Mouse (Mus musculus): ENCODE measurements around the gene Plagl2. TPM values are rescaled to one million over a fixed set of nuclear protein-coding genes. Genes with fewer than 3 reads are reported as not detected.

Gene Plagl2
- polyA plus RNA-seq, 1 experiment from 2014 or later: 20.4 TPM

GRCm38 (mm10) chr2:153263053-153263452, 21.8 kb upstream of the Plagl2 start:
- Histone ChIP-seq H3K27me3 (no peaks in the 10 kb centered on the region), H3K4me2 (replicated peaks) (no peak overlapping the region), H3K27ac (replicated peaks) (no peak overlapping the region), H3K9me3 (no peaks in the 10 kb centered on the region), H3K4me3 (no peak overlapping the region), H3K9ac (replicated peaks) (no peak overlapping the region), H3K36me3 (peaks cover 67% of the 10 kb centered on the region), H3K4me1 (no peaks in the 10 kb centered on the region)
- WGBS: 93% methylated on average over 7 of the region's 7 CpGs
- ATAC-seq (ENCODE audit: low FRiP score, low read depth): no peak

DNA sequence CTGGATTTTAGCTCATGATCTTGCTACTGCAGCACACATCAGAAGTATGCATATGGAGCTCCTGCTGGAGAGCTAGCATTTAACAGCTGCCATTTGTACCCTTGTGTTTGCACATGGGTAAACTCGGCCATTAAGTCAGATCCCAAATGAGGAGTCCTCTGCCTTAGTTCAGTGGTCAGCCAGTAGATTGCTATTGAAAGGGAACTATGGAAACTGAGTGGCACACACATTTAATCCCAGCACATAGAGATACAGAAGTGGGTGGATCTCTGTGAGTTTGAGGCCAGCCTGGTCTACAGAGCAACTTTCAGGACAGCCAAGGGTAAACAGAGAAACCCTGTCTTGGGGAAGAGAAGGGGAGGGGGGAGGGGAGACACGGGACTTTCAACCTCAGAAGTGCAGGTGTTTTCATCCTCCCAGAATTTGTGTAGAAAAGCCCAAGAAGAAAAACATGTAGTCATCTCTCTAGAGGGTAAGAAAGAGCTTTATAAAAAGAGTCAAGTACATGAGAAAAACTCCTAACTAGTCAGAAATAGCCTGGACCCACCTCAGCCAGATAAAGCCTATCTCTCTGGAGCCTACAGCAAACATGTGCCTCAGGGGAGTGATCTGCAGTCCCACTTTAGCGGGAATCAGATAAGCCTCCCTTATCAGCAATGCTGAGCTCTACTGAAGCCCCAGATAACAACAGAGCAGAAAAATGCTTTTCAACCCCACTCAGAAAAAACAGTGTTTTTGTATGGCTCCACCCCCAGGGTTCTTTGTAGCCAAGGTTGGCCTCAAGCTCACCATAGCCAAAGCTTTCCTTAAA, 18.8 kb upstream of the Plagl2 start:
- no peaks in the 10 kb centered on the region for H3K27me3 ChIP-seq
- H3K9me3 ChIP-seq: no peaks in the 10 kb centered on the region
- H3K36me3 ChIP-seq: peaks cover 47% of the 10 kb centered on the region
- no peak overlapping the region for H3K4me2 ChIP-seq (replicated peaks)
- H3K27ac ChIP-seq (replicated peaks): no peak overlapping the region
- WGBS: 73% methylated on average over 3 of the region's 3 CpGs
- no peak for ATAC-seq (ENCODE audit: low FRiP score, low read depth)
- H3K4me1 ChIP-seq: no peaks in the 10 kb centered on the region
- H3K4me3 ChIP-seq: no peak overlapping the region
- no peak overlapping the region for H3K9ac ChIP-seq (replicated peaks)

DNA sequence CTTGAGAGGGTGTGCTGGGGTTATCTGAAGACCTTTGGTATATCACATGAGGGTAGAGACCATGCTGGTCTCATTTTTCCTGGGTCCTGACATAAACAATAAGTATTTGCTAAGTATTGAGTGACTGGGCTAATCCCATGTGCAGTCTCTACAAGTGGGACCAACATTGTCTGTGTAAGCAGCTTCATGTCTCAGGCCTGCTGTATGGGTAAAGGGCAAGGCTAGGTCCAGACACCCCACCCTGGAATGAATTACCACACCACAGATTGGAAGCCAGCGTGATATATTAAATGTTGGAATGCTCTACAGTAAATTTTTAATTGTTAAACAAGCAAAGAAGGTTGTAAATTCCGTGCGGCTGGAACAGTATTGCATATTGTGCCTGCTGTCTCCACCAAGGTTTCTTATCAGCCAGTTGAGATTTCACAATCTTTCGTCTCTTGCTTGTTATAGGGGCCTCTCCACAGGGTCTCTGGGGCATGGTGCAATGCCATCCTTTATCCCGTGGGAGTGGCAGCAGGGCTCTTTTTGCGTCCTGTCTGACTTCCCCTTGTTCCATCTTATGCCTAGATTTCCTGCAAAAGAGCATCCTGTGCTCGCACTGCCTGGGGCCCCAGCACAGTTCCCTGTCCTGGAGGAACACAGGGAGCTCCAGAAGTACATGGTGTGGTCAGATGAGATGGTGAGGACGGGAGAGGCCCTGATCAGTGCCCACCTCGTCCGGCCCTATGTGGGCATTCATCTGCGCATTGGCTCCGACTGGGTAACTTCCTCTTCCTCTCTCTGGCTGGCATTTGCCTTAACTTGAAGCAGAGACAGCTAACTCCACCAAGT, 18.0 kb upstream of the Plagl2 start:
- 85% methylated on average over 12 of the region's 12 CpGs for WGBS
- H3K4me3 ChIP-seq: no peak overlapping the region
- peaks cover 40% of the 10 kb centered on the region for H3K36me3 ChIP-seq
- no peaks in the 10 kb centered on the region for H3K27me3 ChIP-seq
- H3K4me1 ChIP-seq: no peaks in the 10 kb centered on the region
- H3K27ac ChIP-seq (replicated peaks): no peak overlapping the region
- no peak overlapping the region for H3K4me2 ChIP-seq (replicated peaks)
- H3K9ac ChIP-seq (replicated peaks): no peak overlapping the region
- no peak for ATAC-seq (ENCODE audit: low FRiP score, low read depth)
- no peaks in the 10 kb centered on the region for H3K9me3 ChIP-seq

DNA sequence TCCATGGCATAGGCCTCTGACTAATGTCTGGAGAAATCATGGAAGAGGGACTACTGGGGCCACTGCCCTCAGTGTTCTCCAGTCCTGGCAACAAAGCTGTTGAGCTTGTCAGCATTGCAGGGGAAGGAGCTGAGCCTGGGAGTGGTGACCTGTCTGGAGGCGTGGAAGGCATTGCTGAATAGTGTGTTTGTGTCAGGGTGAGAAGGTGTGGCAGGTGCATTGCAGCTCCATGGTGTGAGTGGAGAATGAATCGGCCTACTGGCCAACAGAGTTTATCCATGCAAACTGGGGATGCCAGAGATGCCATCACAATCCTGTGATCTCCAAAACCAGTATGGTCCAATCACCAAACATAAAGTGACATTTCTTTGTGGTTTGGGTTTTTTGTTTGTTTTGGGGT, 15.4 kb upstream of the Plagl2 start:
- H3K27me3 ChIP-seq: no peaks in the 10 kb centered on the region
- H3K9me3 ChIP-seq: no peaks in the 10 kb centered on the region
- WGBS: 80% methylated on average over 2 of the region's 2 CpGs
- no peak for ATAC-seq (ENCODE audit: low FRiP score, low read depth)
- H3K27ac ChIP-seq (replicated peaks): no peak overlapping the region
- no peak overlapping the region for H3K4me3 ChIP-seq
- peaks cover 37% of the 10 kb centered on the region for H3K36me3 ChIP-seq
- no peak overlapping the region for H3K9ac ChIP-seq (replicated peaks)
- H3K4me2 ChIP-seq (replicated peaks): no peak overlapping the region
- no peaks in the 10 kb centered on the region for H3K4me1 ChIP-seq

DNA sequence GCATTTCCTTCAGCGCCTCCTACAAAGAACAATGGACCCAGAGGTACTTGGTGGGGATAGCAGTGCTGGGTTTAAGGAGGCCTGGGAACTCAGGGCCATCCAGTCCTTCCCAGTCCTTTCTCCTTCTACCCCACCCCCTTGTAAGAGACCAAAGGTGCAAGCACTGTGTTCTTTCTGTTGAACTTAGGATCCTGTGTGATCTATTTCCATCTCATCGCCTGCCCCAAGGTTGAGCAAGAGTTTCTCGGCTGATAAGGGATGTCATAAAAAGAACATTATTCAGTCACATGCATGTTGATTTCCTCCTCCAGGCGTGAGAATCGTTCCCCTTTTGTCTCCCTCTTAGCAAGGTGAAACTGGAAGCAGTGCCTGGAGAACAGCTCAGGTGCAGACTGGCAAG, 8.5 kb upstream of the Plagl2 start:
- Histone ChIP-seq H3K4me3 (no peak overlapping the region), H3K4me2 (replicated peaks) (no peak overlapping the region), H3K9me3 (no peaks in the 10 kb centered on the region), H3K9ac (replicated peaks) (no peak overlapping the region), H3K4me1 (no peaks in the 10 kb centered on the region), H3K36me3 (peaks cover 54% of the 10 kb centered on the region), H3K27me3 (no peaks in the 10 kb centered on the region), H3K27ac (replicated peaks) (no peak overlapping the region)
- WGBS: 91% methylated on average over 5 of the region's 5 CpGs
- ATAC-seq (ENCODE audit: low FRiP score, low read depth): no peak

DNA sequence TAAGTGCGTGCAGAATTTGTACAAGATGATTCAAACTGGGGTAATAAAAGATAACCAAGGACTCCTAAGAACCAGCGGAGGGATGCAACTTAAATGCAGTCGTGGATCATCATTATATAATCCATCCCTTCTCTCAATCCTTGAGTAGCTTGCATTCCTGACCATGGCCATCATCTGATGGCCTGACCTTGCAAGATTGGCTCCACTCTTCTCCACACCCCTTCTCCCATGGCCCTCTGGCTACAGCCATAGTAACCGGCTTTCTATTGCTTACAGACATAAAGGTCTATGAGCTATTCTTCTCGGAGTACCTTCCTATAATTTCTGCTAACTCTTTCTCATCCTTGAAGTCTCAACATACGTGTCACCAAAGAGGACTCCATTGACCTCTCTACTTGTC, 930 bp upstream of the Plagl2 start:
- no peaks in the 10 kb centered on the region for H3K27me3 ChIP-seq
- peaks cover 37% of the 10 kb centered on the region for H3K4me1 ChIP-seq
- no peaks in the 10 kb centered on the region for H3K9me3 ChIP-seq
- peaks cover 3% of the 10 kb centered on the region; the same call in 1 of the 2 replicates for H3K36me3 ChIP-seq
- H3K9ac ChIP-seq (replicated peaks): peak overlapping the region; percentile 99
- H3K4me3 ChIP-seq: peak overlapping the region; percentile 99
- 68% methylated on average over 6 of the region's 6 CpGs for WGBS
- no peak overlapping the region for H3K27ac ChIP-seq (replicated peaks)
- peak overlapping the region; percentile 98 for H3K4me2 ChIP-seq (replicated peaks)
- ATAC-seq (ENCODE audit: low FRiP score, low read depth): no peak

DNA sequence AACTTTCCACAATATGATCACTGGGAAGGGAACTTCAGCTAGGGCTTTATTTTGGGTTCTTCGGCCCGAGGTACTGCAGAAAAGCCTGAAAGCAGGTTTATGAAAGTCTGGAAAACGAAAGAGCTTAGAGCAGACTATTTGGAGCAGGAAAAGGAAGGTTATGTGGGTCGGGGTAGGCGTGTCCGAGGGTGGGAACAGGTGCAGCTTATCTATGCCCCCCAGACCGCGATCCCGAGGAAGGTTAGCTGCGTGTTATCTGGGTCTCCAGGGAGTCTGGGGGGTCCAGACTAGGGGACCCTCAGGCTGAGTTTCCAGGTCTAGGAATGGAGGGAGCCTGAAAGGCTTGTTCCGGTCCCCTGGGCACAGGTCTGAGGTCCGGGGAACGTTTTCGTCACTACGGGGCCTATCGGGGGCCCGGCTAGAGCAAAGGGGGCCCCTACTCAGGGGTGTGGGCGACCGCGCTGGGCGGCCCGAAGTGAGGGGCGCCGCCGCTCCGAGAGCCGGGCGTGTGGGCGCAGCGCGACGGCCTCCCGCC, 458 bp downstream of the Plagl2 start:
- H3K9ac ChIP-seq (replicated peaks): peak overlapping the region; percentile 99
- no peaks in the 10 kb centered on the region for H3K9me3 ChIP-seq
- H3K36me3 ChIP-seq: peaks cover 7% of the 10 kb centered on the region
- H3K4me1 ChIP-seq: peaks cover 37% of the 10 kb centered on the region
- H3K27me3 ChIP-seq: no peaks in the 10 kb centered on the region
- peak overlapping the region; percentile 99 for H3K4me3 ChIP-seq
- WGBS: 1% methylated on average over 17 of the region's 33 CpGs
- peak overlapping the region; percentile 98 for H3K4me2 ChIP-seq (replicated peaks)
- ATAC-seq (ENCODE audit: low FRiP score, low read depth): no peak; the same call in 1 of the 2 replicates
- H3K27ac ChIP-seq (replicated peaks): peak overlapping the region; percentile 89

DNA sequence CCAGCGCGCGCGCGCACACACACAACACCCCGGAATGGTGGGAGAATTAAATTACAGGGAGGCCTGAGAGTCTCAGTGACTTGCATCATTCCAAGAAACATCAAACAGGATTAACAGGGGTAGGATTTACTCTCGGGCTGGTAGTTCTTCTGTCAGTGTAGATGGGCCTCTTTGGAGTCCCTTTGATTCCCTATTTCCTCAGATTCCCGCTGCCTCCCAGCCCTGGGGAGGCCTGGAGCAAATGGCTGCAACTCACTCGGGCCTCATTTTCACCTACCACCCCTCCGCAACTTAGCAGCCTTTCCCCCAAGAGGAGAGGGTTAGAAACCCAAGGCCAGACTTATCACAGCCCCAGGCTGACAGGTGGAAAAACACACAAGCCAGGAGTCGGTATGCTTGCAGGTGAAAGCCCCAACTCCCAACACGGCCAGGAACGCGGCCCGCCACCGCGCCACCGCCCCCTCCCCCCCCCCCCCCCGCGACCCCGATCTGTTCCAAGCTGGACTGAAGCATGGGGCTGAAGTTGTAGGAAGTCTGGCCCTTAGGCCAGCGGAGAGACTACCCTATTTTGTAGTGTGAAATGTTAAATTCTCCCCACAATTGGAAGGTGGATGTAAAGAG, 1.3 kb downstream of the Plagl2 start:
- Histone ChIP-seq H3K9me3 (no peaks in the 10 kb centered on the region), H3K4me3 (peak overlapping the region; percentile 99), H3K36me3 (peaks cover 12% of the 10 kb centered on the region), H3K4me2 (replicated peaks) (peak overlapping the region; percentile 98), H3K4me1 (peaks cover 37% of the 10 kb centered on the region), H3K27me3 (no peaks in the 10 kb centered on the region), H3K9ac (replicated peaks) (peak overlapping the region; percentile 99), H3K27ac (replicated peaks) (peak overlapping the region; percentile 89)
- no peak for ATAC-seq (ENCODE audit: low FRiP score, low read depth)
- WGBS: under 1% methylated on average over 22 of the region's 22 CpGs

- Histone ChIP-seq H3K4me2 (replicated peaks) (peak overlapping the region; percentile 98), H3K4me1 (peaks cover 37% of the 10 kb centered on the region), H3K4me3 (peak overlapping the region; percentile 99), H3K36me3 (peaks cover 19% of the 10 kb centered on the region), H3K27ac (replicated peaks) (peak overlapping the region; percentile 89), H3K9ac (replicated peaks) (peak overlapping the region; percentile 99), H3K9me3 (no peaks in the 10 kb centered on the region), H3K27me3 (no peaks in the 10 kb centered on the region)
- no peak for ATAC-seq (ENCODE audit: low FRiP score, low read depth)
- 37% methylated on average over 7 of the region's 7 CpGs for WGBS
Observed at GRCm38 (mm10) chr2:153239021-153239859, 2.0 kb downstream of the Plagl2 start.

DNA sequence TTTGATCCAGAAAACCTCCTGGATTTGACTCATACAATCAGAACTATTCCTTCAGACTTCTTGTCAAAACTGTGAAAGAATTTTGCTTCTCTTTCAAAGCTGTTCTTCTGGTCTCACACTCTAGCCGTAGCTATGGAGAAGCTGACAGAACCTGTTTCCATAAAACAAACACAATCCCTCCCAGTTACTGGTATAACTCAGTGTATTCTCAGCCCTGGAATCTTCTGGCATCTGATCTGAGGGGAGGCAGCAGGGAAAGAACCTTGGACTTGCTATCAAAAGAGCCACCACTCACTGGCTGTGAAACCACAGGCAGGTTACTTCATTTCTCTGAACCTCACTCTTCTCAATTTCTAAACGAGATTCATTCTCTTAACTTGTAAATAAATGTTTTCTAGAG, 2.8 kb downstream of the Plagl2 start:
- ATAC-seq (ENCODE audit: low FRiP score, low read depth): no peak
- WGBS: 59% methylated on average over 2 of the region's 2 CpGs
- peaks cover 37% of the 10 kb centered on the region for H3K4me1 ChIP-seq
- peak overlapping the region; percentile 98; the same call in 1 of the 2 replicates for H3K4me2 ChIP-seq (replicated peaks)
- H3K27ac ChIP-seq (replicated peaks): no peak overlapping the region
- H3K27me3 ChIP-seq: no peaks in the 10 kb centered on the region
- H3K9me3 ChIP-seq: no peaks in the 10 kb centered on the region
- no peak overlapping the region for H3K4me3 ChIP-seq
- H3K36me3 ChIP-seq: peaks cover 26% of the 10 kb centered on the region
- peak overlapping the region; percentile 99; the same call in 1 of the 2 replicates for H3K9ac ChIP-seq (replicated peaks)

- Histone ChIP-seq H3K9me3 (no peaks in the 10 kb centered on the region), H3K4me1 (peaks cover 37% of the 10 kb centered on the region), H3K27ac (replicated peaks) (no peak overlapping the region), H3K4me2 (replicated peaks) (peak overlapping the region; percentile 9; the same call in 1 of the 2 replicates), H3K9ac (replicated peaks) (no peak overlapping the region; the same call in 1 of the 2 replicates), H3K4me3 (no peak overlapping the region), H3K27me3 (no peaks in the 10 kb centered on the region), H3K36me3 (peaks cover 31% of the 10 kb centered on the region)
- no peak for ATAC-seq (ENCODE audit: low FRiP score, low read depth)
- WGBS: 80% methylated on average over 4 of the region's 4 CpGs
Observed at GRCm38 (mm10) chr2:153237891-153238290, 3.3 kb downstream of the Plagl2 start.
